Mouse (Mus musculus) ES-E14 (cell line): Measurements from ENCODE around the gene Ap1g2. TPM values are rescaled to one million over a fixed set of nuclear protein-coding genes. Genes with fewer than 3 reads are reported as not detected.
A peak's percentile ranks its signal among the peaks of the same experiment; 100 is the strongest.

Source experiments
- DNase-seq: peaks from one replicate; pipeline ENCODE4 v3.0.0-alpha.2; 2013; ENCODE audit warnings: low read depth, low spot score
- H3K27ac ChIP-seq: 2 replicates; pipeline ENCODE4 v1.5.1; 2012; ENCODE audit warnings: low read depth, mild to moderate bottlenecking, low read length, moderate library complexity, mixed read lengths; ENCODE audit not compliant: poor library complexity, insufficient read depth, severe bottlenecking
- H3K36me3 ChIP-seq: 2 replicates; pipeline ENCODE4 v1.6.1; 2012; ENCODE audit warnings: mild to moderate bottlenecking, low read length, moderate library complexity, mixed read lengths; ENCODE audit not compliant: control insufficient read depth, poor library complexity, insufficient read depth, severe bottlenecking
- H3K4me1 ChIP-seq, 2 experiments: fragments of 150-350 bp in 1 of 2; sonication (generic) in 1 of 2; 2 replicates each; pipeline ENCODE4 v1.6.1; 2012; ENCODE audit warnings: low read length in 2 of 2, mild to moderate bottlenecking in 1 of 2, mixed read lengths in 1 of 2; ENCODE audit not compliant: control insufficient read depth in 2 of 2, insufficient read depth in 2 of 2, poor library complexity in 1 of 2
- H3K4me3 ChIP-seq, 2 experiments: fragments of 150-350 bp in 1 of 2; sonication (generic) in 1 of 2; 2 replicates each; pipeline ENCODE4 v1.5.1; 2012; ENCODE audit warnings: low read length in 2 of 2, low read depth in 1 of 2, mild to moderate bottlenecking in 1 of 2, mixed read lengths in 1 of 2; ENCODE audit not compliant: insufficient read depth in 1 of 2, poor library complexity in 1 of 2, severe bottlenecking in 1 of 2
- H3K9ac ChIP-seq: 2 replicates; pipeline ENCODE4 v1.6.1; 2012; ENCODE audit warnings: low read depth, mild to moderate bottlenecking, low read length, mixed read lengths; ENCODE audit not compliant: poor library complexity, insufficient read depth, severe bottlenecking
- H3K9me3 ChIP-seq: fragments of 150-350 bp; sonication (generic); 2 replicates; pipeline ENCODE4 v1.6.1; 2012; ENCODE audit warnings: low read depth, mild to moderate bottlenecking, low read length; ENCODE audit not compliant: control insufficient read depth, insufficient read depth
- CHD2 ChIP-seq: IDR thresholded peaks from 2 replicates; pipeline ENCODE4 v1.6.1; 2014; ENCODE audit warnings: mild to moderate bottlenecking, low read depth, low read length, inconsistent platforms
- HCFC1 ChIP-seq: IDR thresholded peaks from 2 replicates; pipeline ENCODE4 v1.6.1; 2012; ENCODE audit warnings: low read length, inconsistent platforms, borderline replicate concordance; ENCODE audit not compliant: insufficient read depth
- MAFK ChIP-seq: IDR thresholded peaks from 2 replicates; pipeline ENCODE4 v1.6.1; 2014; ENCODE audit warnings: mild to moderate bottlenecking, low read depth, low read length, inconsistent platforms; ENCODE audit not compliant: insufficient read depth
- ZC3H11A ChIP-seq: IDR thresholded peaks from 2 replicates; pipeline ENCODE4 v1.6.1; 2012; ENCODE audit warnings: low read depth, mild to moderate bottlenecking, inconsistent platforms, low read length, borderline replicate concordance
- ZNF384 ChIP-seq: IDR thresholded peaks from 2 replicates; pipeline ENCODE4 v1.6.1; 2012; ENCODE audit warnings: low read depth, low read length, inconsistent platforms
- in situ Hi-C, 2 experiments: fragments of 600-800 bp; cut with MboI; formaldehyde crosslinking; loops; one replicate each; pipeline ENCODE4 v1.15.1; 2025; ENCODE audit warnings: low sequenced_read_pairs in 2 of 2, inconsistent platforms in 1 of 2; ENCODE audit not compliant: unreplicated experiment in 2 of 2
- total RNA-seq: library from RNA; depleted of rRNA; stranded (reverse); fragments of 300-350 nt; gene quantifications from 2 replicates; pipeline ENCODE4 v1.2.3, GENCODE M21; 2012

Ap1g2 gene
- total RNA-seq, 1 experiment, result 5.9 TPM

DNA sequence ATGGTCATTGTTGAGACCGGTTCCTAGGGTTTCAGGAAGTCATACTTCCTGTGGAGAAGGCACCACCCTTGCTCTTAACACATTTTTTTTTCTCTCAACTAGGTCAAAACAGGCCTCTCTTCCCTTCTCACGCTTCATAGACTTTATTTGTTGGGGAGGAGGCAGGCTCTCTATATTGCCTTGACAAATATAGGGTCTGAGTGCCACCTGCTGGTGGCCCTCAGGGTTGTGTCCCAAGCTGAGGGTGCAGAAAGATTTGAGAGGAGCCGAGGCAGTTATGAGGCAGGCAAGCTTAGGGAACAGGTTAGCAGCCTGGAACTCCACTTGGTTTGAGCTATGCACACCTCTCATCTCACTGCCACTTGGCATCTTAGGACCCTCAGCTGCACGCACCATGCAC is 8.3 kb downstream of the Ap1g2 start:
- H3K36me3 ChIP-seq, result peaks cover 5% of the 10 kb centered on the region; the same call in 1 of the 2 replicates
- H3K9me3 ChIP-seq, result no peaks in the 10 kb centered on the region
- no peak overlapping the region; the same call in 1 of the 2 replicates for H3K9ac ChIP-seq
- DNase-seq, result no peak
- H3K4me1 ChIP-seq, result peaks cover 4 to 21% of the 10 kb centered on the region in 2 experiments; a peak in 2 of 4 replicates
- in situ Hi-C loops, result loop anchor here in 1 of 2 experiments (5.0 kb wide), 1 partner anchor 71 kb away; no protein-coding TSS in a partner anchor
- H3K4me3 ChIP-seq, result 0 out of 4 replicates have a peak overlapping the region, but pooled peaks of 1 of the 2 experiments have one; percentile 34
- peak overlapping the region; percentile 24; the same call in 1 of the 2 replicates for H3K27ac ChIP-seq
- no peak for TF ChIP-seq CHD2
- 0 out of 2 replicates have a peak, but pooled peaks have one; percentile 23 for TF ChIP-seq HCFC1
- peak; percentile 11; the same call in 1 of the 2 replicates for TF ChIP-seq MAFK
- TF ChIP-seq ZC3H11A, result peak; percentile 77

DNA sequence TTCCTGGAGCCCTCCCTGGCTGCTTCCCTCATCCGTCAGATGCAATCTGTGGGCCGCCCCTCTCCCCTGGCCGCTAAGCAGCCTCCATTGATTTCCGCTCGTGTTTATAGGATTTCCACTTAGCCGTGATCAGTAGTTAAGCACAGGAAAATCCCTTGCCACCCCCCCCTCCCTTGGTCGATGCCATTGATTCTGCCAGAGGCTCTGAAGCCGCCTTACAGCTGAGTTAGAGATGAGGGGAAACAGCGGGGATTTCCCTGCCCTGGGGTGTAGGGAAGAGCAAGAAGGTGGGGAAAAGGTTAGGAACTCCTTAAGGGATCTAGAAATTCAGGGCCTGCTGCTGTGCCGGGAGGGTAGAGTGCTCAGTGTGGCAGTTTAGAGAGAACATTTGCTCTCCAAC is 8.7 kb downstream of the Ap1g2 start:
- in situ Hi-C loops, result loop anchor here in 1 of 2 experiments (5.0 kb wide), 1 partner anchor 70 kb away; no protein-coding TSS in a partner anchor
- H3K36me3 ChIP-seq, result peaks cover 5% of the 10 kb centered on the region; the same call in 1 of the 2 replicates
- TF ChIP-seq ZC3H11A (no peak), CHD2 (no peak)
- DNase-seq, result no peak
- peaks cover 4 to 21% of the 10 kb centered on the region in 2 experiments; a peak in 2 of 4 replicates for H3K4me1 ChIP-seq
- peak overlapping the region; percentile 63; the same call in 1 of the 2 replicates for H3K9ac ChIP-seq
- H3K9me3 ChIP-seq, result no peaks in the 10 kb centered on the region
- H3K27ac ChIP-seq, result peak overlapping the region; percentile 24; the same call in 1 of the 2 replicates
- peak overlapping the region; percentile 32 to 34; a peak in 2 of 4 replicates for H3K4me3 ChIP-seq

DNA sequence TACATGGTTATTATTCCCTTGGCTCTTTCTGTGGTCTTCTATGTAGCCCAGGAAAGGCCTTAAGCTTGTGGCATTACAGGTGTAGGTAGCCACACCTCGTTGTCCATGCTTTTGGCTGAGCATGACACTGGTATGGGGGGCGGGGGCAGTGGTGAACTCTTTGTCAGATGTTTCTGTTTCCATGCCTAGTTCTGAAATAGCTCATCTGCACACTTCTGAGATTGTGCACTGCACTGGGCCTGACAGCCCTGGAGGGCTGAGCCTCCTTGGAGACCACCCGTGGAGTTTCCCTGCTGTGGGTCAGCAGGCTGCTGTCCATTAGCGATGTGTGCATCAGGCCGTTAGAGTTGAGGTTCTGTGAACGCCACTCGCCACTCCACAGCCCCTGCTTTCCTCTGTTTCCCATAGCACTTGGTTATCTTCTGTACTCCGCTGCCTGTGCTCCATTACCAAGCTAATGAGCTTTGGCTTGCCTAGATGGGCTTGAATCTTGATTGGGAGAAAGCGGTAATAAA is 9.8 kb downstream of the Ap1g2 start:
- no peak for DNase-seq
- Histone ChIP-seq H3K36me3 (peaks cover 5% of the 10 kb centered on the region; the same call in 1 of the 2 replicates), H3K4me1 (peaks cover 4 to 21% of the 10 kb centered on the region in 2 experiments; a peak in 2 of 4 replicates), H3K9ac (peak overlapping the region; percentile 63; the same call in 1 of the 2 replicates), H3K9me3 (no peaks in the 10 kb centered on the region), H3K27ac (no peak overlapping the region), H3K4me3 (peak overlapping the region in 1 of 2 experiments; percentile 3; a peak in 1 of 4 replicates)
- TF ChIP-seq HCFC1 (no peak), CHD2 (no peak), ZNF384 (no peak), MAFK (no peak), ZC3H11A (no peak)
- in situ Hi-C loops, result loop anchor here in 1 of 2 experiments (5.0 kb wide), 1 partner anchor 69 kb away; no protein-coding TSS in a partner anchor

DNA sequence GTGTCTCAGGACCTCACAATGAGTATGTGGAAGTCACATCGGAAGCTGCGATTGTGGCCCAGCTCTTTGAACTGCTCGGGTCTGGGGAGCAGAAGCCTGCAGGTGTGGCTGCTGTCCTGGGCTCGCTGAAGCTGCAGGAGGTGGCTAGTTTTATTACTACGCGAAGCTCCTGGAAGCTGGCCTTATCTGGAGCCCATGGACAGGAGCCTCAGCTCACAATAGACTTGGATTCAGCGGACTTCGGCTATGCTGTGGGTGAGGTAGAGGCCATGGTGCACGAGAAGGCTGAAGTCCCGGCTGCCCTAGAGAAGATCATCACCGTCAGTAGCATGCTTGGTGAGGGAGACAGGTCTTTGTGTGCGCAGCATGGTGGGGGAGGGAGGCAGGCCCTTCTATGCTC is 10.7 kb downstream of the Ap1g2 start:
- DNase-seq, result no peak
- H3K9ac ChIP-seq, result peak overlapping the region; percentile 83; the same call in 1 of the 2 replicates
- H3K4me1 ChIP-seq, result peaks cover 4 to 16% of the 10 kb centered on the region in 2 experiments; a peak in 2 of 4 replicates
- in situ Hi-C loops, result loop anchor here in 1 of 2 experiments (5.0 kb wide), 1 partner anchor 68 kb away; no protein-coding TSS in a partner anchor
- H3K9me3 ChIP-seq, result no peaks in the 10 kb centered on the region
- TF ChIP-seq ZNF384 (no peak), CHD2 (no peak), MAFK (no peak), ZC3H11A (no peak), HCFC1 (no peak)
- H3K36me3 ChIP-seq, result peaks cover 5% of the 10 kb centered on the region; the same call in 1 of the 2 replicates
- peak overlapping the region; percentile 26 for H3K27ac ChIP-seq
- peak overlapping the region; percentile 68 to 99 for H3K4me3 ChIP-seq
